Mouse (Mus musculus): ENCODE measurements around the gene Tmem53. TPM values are rescaled to one million over a fixed set of nuclear protein-coding genes. Genes with fewer than 3 reads are reported as not detected.
A peak's percentile ranks its signal among the peaks of the same experiment; 100 is the strongest.

Gene Tmem53
- polyA plus RNA-seq (2012; rRNA removed) (2.4 and 3.1 TPM in 2 replicates), polyA plus RNA-seq (2014; fragmentation: Nextera tagmentation; extraction: Ambion mirVana) (6.7 and 7.6 TPM in 2 replicates)

DNA sequence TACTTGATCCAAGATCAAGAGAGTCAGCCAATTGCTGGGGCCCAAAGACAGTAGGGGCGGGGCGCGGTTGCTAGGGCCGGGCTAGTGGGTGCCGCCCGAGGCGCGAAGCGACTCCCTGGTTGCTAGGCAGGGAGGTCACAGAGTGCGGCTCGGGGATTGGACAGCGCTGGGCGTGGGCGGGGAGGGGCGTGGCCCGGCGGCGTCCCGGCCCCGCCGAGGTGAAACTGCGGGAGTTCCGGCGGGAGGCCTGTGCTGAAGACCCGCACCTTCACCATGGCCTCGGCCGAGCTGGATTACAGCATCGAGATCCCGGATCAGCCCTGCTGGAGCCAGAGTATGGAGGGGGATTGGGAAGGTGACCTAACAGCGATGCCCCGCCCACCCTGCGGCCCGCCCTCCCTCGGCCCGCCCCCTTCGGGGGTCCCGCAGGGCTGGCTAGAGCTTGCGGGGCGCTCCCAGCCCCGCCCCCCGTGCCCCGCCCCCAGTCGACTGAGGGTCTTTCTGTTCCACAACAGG is at the start of gene Tmem53, which contains the start of gene Armh1:
Gene Tmem53 (plus strand): TSS at position 151 of the 516 bp plus-strand sequence.
Gene Armh1 (minus strand): TSS at position 325 of the 516 bp plus-strand sequence.
- Histone ChIP-seq H3K4me3 (ENCODE audit: insufficient read depth in 1 of 2, low read depth in 2 of 2, low read length in 2 of 2) (peak within 1 kb of the TSS; percentile 61 to 83), H3K4me2 (ENCODE audit: low read depth) (peak within 1 kb of the TSS; percentile 78), H3K9me3 (ENCODE audit: control insufficient read depth, low read length) (no peaks in the 10 kb centered on the region), H3K36me3 (replicated peaks; ENCODE audit: control insufficient read depth, insufficient read depth, low read depth) (no peaks in the 10 kb centered on the region), H3K9ac (replicated peaks) (peak within 1 kb of the TSS; percentile 58), H3K4me1 (replicated peaks; ENCODE audit: control insufficient read depth in 2 of 2, insufficient read depth in 2 of 2, low read length in 1 of 2) (peaks cover 8 to 11% of the 10 kb centered on the region in 2 experiments), H3K27ac (no peak within 1 kb of the TSS; the same call in 1 of the 2 replicates), H3K27me3 (ENCODE audit: control insufficient read depth, insufficient read depth, low read length) (no peaks in the 10 kb centered on the region)
- WGBS (ENCODE audit: insufficient replicate concordance), result under 1% methylated on average over 40 of the region's 43 CpGs
- ATAC-seq (ENCODE audit: insufficient read depth), result peak; percentile 100
- TF ChIP-seq CTCF (IDR thresholded peaks at IDR 0.05; ENCODE audit: low read depth), result no peak
- no peak for TF ChIP-seq EP300 (IDR thresholded peaks at IDR 0.05; ENCODE audit: low read depth)
- DNase-seq (ENCODE audit: low read depth in 3 of 3, low spot score in 3 of 3), result peak; percentile 91 to 94 (median 93)

DNA sequence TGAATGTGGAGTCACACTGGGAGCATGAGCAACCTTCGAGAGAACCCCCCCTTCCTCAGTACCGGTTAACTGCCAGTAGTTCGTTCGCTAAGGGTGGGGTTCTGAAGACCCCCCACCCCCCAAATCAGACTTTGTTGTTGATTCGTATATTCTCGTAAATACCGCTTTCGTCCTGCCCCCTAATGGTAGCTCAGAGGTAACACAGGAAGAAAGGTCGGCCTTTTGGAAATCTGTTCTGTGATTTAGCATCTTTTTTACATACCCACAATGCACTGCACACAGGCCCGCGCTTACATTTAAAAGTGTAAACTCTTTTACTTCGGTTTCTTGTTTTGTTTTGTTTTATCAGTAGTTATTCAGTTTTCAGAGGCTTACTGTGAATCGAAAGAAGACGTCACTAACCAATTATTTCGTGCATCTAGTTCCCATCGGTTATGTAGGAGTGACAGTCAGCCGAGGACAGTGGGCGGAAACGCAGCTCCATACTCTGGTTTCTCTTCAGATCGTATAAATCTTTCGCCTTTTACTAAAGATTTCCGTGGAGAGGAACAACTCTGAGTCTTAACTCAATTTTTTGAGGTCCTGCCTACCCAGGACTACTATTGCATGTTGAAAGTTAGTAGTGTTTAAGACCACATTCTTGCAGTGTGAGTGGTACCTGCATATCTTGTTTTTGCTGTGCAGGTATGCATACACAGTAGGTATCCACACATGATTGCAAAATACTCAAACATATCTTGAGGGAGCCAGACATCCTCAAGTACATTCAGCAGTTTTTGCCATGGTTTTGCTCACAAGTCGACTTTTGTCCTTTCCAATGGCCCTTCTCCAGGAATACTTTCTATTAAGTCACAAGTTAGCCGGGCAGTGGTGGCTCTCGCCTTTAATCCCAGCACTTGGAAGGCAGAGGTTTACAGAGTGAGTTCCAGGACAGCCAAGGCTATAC is 49.4 kb upstream of the Tmem53 start:
- H3K9me3 ChIP-seq (ENCODE audit: control insufficient read depth, low read length), result no peaks in the 10 kb centered on the region
- H3K27ac ChIP-seq, result no peak overlapping the region
- under 1% methylated on average over 25 of the region's 25 CpGs for WGBS (ENCODE audit: insufficient replicate concordance)
- DNase-seq (ENCODE audit: low read depth in 3 of 3, low spot score in 3 of 3) (peak; percentile 50 to 59 (median 53)), ATAC-seq (ENCODE audit: insufficient read depth) (peak; percentile 92)
- no peak overlapping the region; the same call in 1 of the 2 replicates for H3K9ac ChIP-seq (replicated peaks)
- no peaks in the 10 kb centered on the region for H3K36me3 ChIP-seq (replicated peaks; ENCODE audit: control insufficient read depth, insufficient read depth, low read depth)
- H3K4me1 ChIP-seq (replicated peaks; ENCODE audit: control insufficient read depth in 2 of 2, insufficient read depth in 2 of 2, low read length in 1 of 2), result peaks cover 0 to 3% of the 10 kb centered on the region in 2 experiments; a peak in 1 of 4 replicates
- peak overlapping the region; percentile 47 for H3K4me2 ChIP-seq (ENCODE audit: low read depth)
- TF ChIP-seq CTCF (IDR thresholded peaks at IDR 0.05; ENCODE audit: low read depth), result peak; percentile 69
- TF ChIP-seq EP300 (IDR thresholded peaks at IDR 0.05; ENCODE audit: low read depth), result peak; percentile 42
- H3K4me3 ChIP-seq (ENCODE audit: insufficient read depth in 1 of 2, low read depth in 2 of 2, low read length in 2 of 2), result peak overlapping the region; percentile 20 to 49
- no peaks in the 10 kb centered on the region for H3K27me3 ChIP-seq (ENCODE audit: control insufficient read depth, insufficient read depth, low read length)

DNA sequence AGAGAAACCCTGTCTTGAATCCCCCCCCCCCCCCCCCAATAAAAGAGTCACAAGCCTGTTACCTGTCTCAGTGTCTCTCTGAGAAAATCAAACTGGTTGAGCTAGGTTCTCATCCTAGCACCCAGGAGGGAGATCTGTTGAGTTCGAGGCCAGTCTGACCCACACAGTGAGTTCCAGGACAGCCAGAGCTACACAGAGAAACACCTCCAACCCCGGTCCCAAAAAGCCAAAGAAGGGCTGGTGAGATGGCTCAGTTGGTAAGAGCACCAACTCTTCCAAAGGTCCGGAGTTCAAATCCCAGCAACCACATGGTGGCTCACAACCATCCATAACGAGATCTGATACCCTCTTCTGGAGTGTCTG is 48.8 kb upstream of the Tmem53 start:
- no peak overlapping the region for H3K4me2 ChIP-seq (ENCODE audit: low read depth)
- no peak overlapping the region for H3K4me3 ChIP-seq (ENCODE audit: insufficient read depth in 1 of 2, low read depth in 2 of 2, low read length in 2 of 2)
- ATAC-seq (ENCODE audit: insufficient read depth), result no peak
- no peaks in the 10 kb centered on the region for H3K9me3 ChIP-seq (ENCODE audit: control insufficient read depth, low read length)
- TF ChIP-seq CTCF (IDR thresholded peaks at IDR 0.05; ENCODE audit: low read depth) (no peak), EP300 (IDR thresholded peaks at IDR 0.05; ENCODE audit: low read depth) (no peak)
- no peaks in the 10 kb centered on the region for H3K36me3 ChIP-seq (replicated peaks; ENCODE audit: control insufficient read depth, insufficient read depth, low read depth)
- H3K27ac ChIP-seq, result no peak overlapping the region
- H3K27me3 ChIP-seq (ENCODE audit: control insufficient read depth, insufficient read depth, low read length), result no peaks in the 10 kb centered on the region
- H3K9ac ChIP-seq (replicated peaks), result no peak overlapping the region
- peaks cover 0 to 3% of the 10 kb centered on the region in 2 experiments; a peak in 1 of 4 replicates for H3K4me1 ChIP-seq (replicated peaks; ENCODE audit: control insufficient read depth in 2 of 2, insufficient read depth in 2 of 2, low read length in 1 of 2)
- no peak for DNase-seq (ENCODE audit: low read depth in 3 of 3, low spot score in 3 of 3)
- 37% methylated on average over 4 of the region's 4 CpGs for WGBS (ENCODE audit: insufficient replicate concordance)

DNA sequence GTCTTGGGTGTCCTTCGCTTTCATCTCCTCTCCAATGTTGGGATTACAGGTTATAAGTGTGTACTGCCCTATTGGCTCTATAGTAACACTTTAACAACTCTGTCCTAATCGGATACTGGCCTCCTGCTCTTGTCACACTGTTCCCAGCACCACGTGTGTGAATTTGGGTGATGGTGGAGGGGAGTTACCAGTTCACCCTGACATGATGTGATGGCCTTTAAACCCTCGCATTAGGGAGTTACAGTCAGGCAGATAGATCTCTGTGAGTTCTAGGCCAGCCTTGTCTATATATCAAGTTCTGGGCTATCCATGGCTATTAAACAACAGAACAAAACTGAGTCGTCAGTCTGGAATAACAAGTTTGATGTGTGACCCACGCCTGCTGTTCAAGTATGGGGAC is 42.2 kb upstream of the Tmem53 start:
- no peak overlapping the region for H3K9ac ChIP-seq (replicated peaks)
- ATAC-seq (ENCODE audit: insufficient read depth) (no peak), DNase-seq (ENCODE audit: low read depth in 3 of 3, low spot score in 3 of 3) (no peak)
- no peak for TF ChIP-seq CTCF (IDR thresholded peaks at IDR 0.05; ENCODE audit: low read depth)
- no peak for TF ChIP-seq EP300 (IDR thresholded peaks at IDR 0.05; ENCODE audit: low read depth)
- no peaks in the 10 kb centered on the region for H3K27me3 ChIP-seq (ENCODE audit: control insufficient read depth, insufficient read depth, low read length)
- no peaks in the 10 kb centered on the region for H3K9me3 ChIP-seq (ENCODE audit: control insufficient read depth, low read length)
- no peaks in the 10 kb centered on the region for H3K36me3 ChIP-seq (replicated peaks; ENCODE audit: control insufficient read depth, insufficient read depth, low read depth)
- H3K27ac ChIP-seq, result no peak overlapping the region
- H3K4me3 ChIP-seq (ENCODE audit: insufficient read depth in 1 of 2, low read depth in 2 of 2, low read length in 2 of 2), result no peak overlapping the region
- no peaks in the 10 kb centered on the region for H3K4me1 ChIP-seq (replicated peaks; ENCODE audit: control insufficient read depth in 2 of 2, insufficient read depth in 2 of 2, low read length in 1 of 2)
- WGBS (ENCODE audit: insufficient replicate concordance), result 71% methylated on average over 6 of the region's 6 CpGs
- H3K4me2 ChIP-seq (ENCODE audit: low read depth), result no peak overlapping the region

All from liver, embryonic 14.5 days (tissue).